Mouse (Mus musculus): Measurements from ENCODE around the gene Fcor. TPM values are rescaled to one million over a fixed set of nuclear protein-coding genes. Genes with fewer than 3 reads are reported as not detected.
A peak's percentile ranks its signal among the peaks of the same experiment; 100 is the strongest.

Fcor gene
- 1 to 10 TPM in 1 of 2 experiments, not detected in 1; 7.8 TPM for total RNA-seq (2021)
- long read RNA-seq, experiment 1, partial matches to known transcripts = 0 of 1 reads
- long read RNA-seq, experiment 1, other reads (novel, unspliced or antisense) = 0 of 1 reads
- long read RNA-seq, experiment 2, partial matches to known transcripts = 0 of 2 reads
- long read RNA-seq, experiment 2, other reads (novel, unspliced or antisense) = 0 of 2 reads

GRCm38 (mm10) chr8:3671980-3672491, at the start of gene Fcor:
Gene Fcor (minus strand): TSS chr8:3672362.
- DNase-seq = peak; percentile 47

- DNase-seq = no peak
Measured at GRCm38 (mm10) chr8:3721041-3721440, 48.9 kb upstream of the Fcor start.

- DNase-seq = no peak
Measured at GRCm38 (mm10) chr8:3720551-3720950, 48.4 kb upstream of the Fcor start, which contains the start of gene Clec4g. Gene Clec4g (minus strand): TSS chr8:3720651.

- peak; percentile 38 for DNase-seq
Measured at GRCm38 (mm10) chr8:3718559-3718958, 46.4 kb upstream of the Fcor start.

- DNase-seq = no peak
Measured at GRCm38 (mm10) chr8:3717321-3717954, 45.3 kb upstream of the Fcor start.

- no peak for DNase-seq
Measured at GRCm38 (mm10) chr8:3711646-3712045, 39.5 kb upstream of the Fcor start.

- no peak for DNase-seq
Measured at GRCm38 (mm10) chr8:3710312-3710711, 38.1 kb upstream of the Fcor start.

DNA sequence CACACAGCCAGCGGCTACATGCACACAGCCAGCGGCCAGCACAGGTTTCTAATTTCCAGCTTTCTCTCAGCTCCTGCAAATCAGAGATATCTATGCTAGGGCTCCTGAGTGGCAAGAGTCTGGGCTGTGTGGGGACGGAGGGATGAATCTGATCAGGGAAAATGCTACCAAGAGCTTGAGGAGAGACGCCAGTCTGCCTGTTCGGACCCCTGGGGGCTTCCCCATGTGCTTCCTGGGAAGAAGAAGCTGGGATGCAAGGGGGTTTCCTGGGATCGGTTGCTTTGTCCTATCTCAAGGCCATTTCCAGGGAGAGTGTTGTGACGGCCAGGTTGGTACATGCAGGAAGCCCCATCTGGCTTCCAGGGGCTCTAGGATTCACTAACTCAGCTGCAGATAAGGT, 35.4 kb upstream of the Fcor start:
- no peak for DNase-seq

DNA sequence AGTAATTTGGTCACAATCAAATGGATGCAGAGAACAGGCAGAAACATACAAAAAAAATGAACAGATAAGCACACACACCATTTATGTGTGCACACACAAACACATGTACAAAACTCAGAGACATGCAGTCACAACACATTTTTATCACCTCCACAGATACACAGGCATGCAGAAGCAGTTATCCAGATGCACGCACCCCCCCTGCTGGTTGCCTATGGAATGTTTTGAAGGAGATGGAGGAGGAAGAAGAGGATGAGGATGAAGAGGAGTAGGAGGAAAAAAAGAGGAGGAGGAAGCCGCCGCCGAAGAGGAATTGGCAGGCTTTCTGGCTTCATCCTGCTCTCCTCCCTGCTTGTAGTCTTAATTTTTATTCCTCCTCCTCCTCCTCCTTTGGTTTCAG, 33.5 kb upstream of the Fcor start:
- DNase-seq = no peak

DNA sequence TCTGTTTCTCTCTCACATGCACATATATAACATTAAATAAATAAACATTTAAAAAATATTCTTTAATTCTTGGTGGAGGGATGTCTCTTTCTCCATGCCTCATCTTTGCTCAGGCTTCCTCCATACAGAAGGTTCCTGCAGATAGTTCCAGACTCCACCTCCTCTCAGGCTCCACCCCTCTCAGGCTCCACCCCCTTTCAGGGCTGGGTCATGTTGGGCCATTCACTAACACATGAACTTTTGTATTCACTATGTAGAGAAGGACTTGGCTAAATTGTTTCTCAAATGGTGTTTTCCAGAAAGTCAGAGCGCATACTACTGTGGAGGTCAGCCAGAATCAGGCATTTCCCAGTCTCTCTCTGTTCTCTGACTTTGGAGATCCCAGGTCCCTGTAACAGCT, 29.3 kb upstream of the Fcor start:
- no peak for DNase-seq

DNA sequence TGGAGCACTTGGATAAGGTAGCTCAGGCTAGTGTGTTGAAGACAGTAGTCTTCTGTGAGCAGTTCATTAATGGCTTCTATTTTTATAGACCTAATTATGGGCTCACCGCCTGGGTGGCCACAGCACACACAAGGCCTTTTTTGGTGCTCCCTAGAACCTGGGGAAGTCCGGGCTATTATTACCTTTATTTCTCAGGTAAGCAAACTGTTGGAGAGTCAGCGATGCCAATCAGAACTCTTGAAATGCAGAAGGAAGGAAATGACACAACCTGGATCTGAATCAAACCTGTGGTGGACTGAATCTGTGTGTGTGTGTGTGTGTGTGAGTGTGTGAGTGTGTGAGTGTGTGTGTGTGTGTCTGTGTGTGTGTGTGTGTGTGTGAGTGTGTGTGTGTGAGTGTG, 22.0 kb upstream of the Fcor start, which contains the start of gene Fcer2a:
Gene Fcer2a, minus strand, starts transcription at position 55 of the 400 bp plus-strand sequence.
- no peak for DNase-seq

DNA sequence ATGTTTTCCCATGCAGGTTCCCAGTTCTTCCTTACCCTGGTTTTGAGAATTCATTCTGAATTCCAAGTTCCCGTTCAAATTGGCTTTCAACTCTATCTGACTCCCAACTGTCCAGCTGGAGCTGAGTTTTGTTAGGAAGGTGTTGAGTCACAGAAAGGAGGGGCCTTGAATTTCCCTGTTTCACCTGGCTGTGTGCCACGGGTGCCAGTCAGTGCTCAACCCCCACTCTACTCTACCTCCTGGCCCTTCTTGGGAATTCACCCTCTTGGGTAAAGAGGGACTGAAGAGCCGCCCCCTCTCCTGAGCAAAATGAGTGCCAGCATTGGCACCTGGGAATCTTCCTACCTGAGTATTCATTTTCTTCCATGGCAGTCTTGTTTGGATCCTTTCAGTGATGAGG, 18.6 kb upstream of the Fcor start:
- DNase-seq = no peak

GRCm38 (mm10) chr8:3687537-3687936, 15.4 kb upstream of the Fcor start:
- DNase-seq = no peak

GRCm38 (mm10) chr8:3685422-3685821, 13.3 kb upstream of the Fcor start:
- no peak for DNase-seq

DNA sequence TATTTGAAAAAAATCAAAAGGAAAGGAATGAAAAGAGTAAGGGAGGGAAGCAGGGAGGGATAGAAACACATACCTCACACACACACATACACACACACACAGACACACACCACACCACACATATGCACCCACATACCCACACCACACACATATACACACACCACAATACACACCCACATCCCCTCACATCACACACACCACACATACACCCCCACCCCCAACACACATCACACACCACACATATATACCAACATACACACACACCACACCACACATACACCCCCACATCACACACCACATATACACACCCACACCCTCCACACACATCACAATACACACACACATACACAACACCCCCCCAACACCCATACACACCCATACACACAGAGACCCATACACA, 12.4 kb upstream of the Fcor start:
- no peak for DNase-seq

DNA sequence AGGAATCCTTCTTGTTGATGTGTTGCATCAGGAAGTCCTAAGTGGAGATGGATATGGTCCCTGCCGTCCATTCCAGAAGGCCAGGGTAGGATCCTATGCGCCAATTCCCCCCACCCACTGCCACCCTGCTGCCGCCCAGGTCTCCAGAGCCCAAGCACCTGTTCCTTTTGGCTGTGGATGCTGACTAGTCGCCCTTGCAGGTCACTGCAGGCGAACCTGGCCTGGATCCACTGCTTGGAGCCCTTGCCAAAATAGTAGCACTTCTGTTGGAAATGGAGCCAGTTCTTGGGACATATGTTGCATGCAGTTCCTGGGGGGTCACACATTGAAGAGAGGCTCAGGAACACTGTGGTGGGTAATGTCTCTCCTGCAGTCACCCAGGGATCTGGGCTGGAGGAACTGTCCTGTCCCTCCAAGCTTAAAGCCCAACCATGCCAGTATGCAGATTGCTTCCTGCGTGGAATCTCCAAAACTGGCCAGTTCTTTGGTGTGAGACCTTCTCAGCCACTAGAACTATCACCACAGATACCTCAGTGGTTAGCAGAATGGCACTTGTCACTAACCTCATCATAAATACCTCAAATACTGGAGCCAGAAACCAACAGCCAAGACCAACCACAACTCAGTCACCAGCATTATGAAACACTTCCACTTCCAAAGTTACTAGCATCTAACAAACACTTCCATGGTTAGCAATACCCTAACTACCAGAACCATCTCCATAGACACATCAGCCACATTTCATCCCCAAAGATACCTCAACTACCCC, 11.4 kb upstream of the Fcor start:
- no peak for DNase-seq

DNA sequence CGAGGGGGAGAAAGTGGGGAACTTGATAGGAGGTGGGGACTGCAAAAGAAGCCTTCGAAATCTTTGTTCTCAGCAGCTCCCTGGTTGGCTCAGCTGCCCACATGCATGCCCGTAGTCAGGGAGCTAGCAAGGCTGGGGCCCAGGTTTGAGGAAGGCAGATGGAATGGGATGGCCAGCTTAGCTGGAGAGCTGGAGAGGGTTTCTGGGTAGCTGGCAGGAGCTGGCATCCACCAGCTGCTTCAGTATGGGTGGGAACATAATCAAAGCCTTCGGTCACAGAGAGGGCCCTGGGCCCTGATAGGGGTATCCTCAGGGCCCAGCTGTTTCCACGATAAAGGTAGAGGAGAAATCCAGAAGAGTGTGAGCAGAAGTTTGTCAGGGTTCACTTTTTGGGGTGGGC, 10.3 kb upstream of the Fcor start:
- no peak for DNase-seq

GRCm38 (mm10) chr8:3679656-3680055, 7.5 kb upstream of the Fcor start:
- no peak for DNase-seq

DNA sequence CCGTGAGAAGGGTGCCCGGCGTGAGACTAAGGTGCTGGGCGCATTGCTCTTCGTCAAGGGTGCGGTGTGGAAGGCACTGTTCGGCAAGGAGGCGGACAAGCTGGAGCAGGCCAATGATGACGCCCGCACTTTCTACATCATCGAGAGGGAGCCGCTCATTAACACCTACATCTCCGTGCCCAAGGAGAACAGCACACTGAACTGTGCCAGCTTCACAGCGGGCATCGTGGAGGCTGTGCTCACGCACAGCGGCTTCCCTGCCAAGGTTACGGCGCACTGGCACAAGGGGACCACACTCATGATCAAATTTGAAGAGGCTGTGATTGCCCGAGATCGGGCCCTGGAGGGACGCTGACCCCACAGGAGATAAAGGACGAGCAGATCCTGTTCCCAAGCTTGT, 7.1 kb upstream of the Fcor start:
- DNase-seq = no peak

DNA sequence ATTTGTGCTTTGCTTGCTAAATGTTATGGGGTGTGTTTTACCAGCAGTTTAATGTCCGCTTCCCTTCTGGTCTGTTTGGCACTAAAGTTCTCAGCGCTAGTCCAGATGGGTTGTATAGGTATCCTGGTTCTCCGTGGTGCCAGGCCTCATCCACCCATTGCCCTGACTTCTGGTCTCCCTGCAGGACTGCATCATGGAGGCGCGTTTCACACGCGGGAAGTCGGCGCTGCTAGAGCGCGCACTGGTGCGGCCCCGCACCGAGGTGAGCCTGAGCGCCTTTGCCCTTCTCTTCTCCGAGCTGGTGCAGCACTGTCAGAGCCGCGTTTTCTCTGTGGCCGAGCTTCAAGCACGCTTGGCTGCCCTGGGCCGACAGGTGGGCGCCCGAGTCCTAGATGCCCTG, 6.7 kb upstream of the Fcor start:
- DNase-seq = no peak

- no peak for DNase-seq
Measured at GRCm38 (mm10) chr8:3676993-3677579, 4.9 kb upstream of the Fcor start.

DNA sequence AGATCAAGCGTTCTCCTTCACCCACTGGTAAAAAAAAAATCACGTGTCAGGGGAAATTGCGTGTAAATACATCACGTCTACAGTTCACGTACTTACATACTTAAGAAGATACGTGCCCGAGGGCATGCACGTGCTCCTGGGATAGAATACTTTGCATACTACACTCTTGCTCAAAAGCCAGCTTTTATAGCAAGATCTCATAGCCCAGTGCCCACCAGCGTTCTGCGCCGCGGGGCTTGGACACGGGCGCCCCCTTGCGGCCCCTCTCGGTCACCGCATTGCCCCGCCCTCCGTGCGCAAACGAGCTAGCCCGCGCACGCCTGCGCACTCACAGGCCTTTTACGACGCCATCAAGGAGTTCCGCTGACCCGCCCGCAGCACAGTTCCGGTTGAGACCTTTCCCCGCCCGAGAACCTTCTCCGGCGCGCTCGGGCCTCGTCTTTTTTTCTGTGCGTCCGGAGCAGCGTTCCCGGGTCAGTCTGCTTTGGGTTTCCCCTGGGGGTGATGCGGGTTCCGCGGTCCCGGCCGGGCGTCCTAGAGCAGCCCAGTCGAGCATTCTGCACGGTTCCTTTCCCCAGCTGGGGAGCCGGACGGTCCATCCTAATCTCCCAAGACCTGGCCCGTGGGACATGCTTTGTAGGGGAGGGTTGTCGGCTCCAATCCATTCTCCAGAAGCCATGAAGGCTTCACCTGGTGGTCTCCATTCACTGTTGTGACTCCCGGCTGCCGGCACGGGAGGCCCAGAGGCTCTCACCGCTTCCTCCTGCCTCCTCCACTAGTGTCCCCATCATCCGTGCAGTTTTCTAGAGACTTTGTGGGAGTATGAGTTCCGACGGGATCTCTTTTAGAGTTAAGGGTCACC, 4.2 kb upstream of the Fcor start, which contains the start of gene Trappc5:
Gene Trappc5, plus strand, starts transcription at position 169 of the 862 bp plus-strand sequence.
- peak; percentile 90 for DNase-seq

Measured in gastrocnemius, postnatal 25 days (tissue).